Mouse (Mus musculus): ENCODE data around the gene 2210016F16Rik. TPM values are rescaled to one million over a fixed set of nuclear protein-coding genes. Genes with fewer than 3 reads are reported as not detected.

The 2210016F16Rik gene
- polyA plus RNA-seq, 1 experiment from 2014 or later, result 23.7 TPM

DNA sequence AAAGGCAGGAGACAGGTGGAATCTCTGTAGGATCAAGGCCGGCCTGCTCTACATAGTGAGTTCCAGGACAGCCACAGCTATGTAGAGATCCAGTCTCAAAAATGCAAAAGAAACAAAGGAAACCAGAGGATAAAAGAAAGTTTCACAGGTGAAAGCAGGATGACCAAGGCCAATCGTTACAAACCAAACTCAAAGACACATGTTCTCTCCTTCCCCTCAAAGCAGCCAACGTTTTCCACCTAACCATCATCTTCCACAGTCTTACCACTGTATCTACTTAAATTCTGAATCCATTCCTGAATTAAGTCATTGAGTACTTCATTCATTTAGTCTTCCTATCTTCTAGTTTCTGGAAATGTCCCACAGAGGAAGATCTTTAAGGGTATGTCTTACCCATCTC, 3.4 kb upstream of the 2210016F16Rik start:
- H3K4me2 ChIP-seq (ENCODE audit: low read length), result no peak overlapping the region
- no peaks in the 10 kb centered on the region for H3K9me3 ChIP-seq (ENCODE audit: control insufficient read depth, low read length)
- WGBS, result 44% methylated on average over 3 of the region's 3 CpGs
- H3K9ac ChIP-seq (ENCODE audit: low read depth, low read length), result no peak overlapping the region
- no peak overlapping the region for H3K27ac ChIP-seq (ENCODE audit: low read depth, low read length)
- H3K27me3 ChIP-seq (replicated peaks; ENCODE audit: control insufficient read depth, insufficient read depth, low read length), result no peaks in the 10 kb centered on the region
- no peak for ATAC-seq
- H3K4me3 ChIP-seq (ENCODE audit: low read length), result no peak overlapping the region
- H3K4me1 ChIP-seq (ENCODE audit: control insufficient read depth, insufficient read depth, low read depth, low read length), result peaks cover 6% of the 10 kb centered on the region; the same call in 1 of the 2 replicates
- H3K36me3 ChIP-seq (ENCODE audit: control insufficient read depth, insufficient read depth, low read length), result peaks cover 8% of the 10 kb centered on the region

DNA sequence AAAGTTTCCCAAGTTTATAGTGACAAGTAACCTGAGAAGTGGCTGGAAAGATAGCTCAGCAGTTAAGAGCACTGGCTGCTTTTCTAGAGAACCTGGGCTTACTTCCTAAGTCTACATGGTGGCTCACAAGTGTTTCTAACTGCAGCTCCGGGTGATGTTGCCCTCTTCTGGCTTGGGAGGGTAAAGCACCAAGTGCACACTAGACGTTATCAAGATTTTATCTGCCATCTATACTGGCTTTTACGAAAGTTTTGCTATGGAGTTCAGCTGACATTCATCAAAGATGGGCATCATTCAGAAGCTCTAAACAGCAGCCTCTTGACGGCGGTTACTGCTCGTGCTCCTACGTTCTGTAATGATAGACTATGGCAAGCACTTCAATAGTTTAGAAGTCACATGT, 2.9 kb upstream of the 2210016F16Rik start:
- H3K9ac ChIP-seq (ENCODE audit: low read depth, low read length), result no peak overlapping the region
- H3K4me3 ChIP-seq (ENCODE audit: low read length), result no peak overlapping the region
- WGBS, result 17% methylated on average over 7 of the region's 7 CpGs
- H3K27ac ChIP-seq (ENCODE audit: low read depth, low read length), result no peak overlapping the region
- peaks cover 8% of the 10 kb centered on the region for H3K36me3 ChIP-seq (ENCODE audit: control insufficient read depth, insufficient read depth, low read length)
- ATAC-seq, result no peak
- no peaks in the 10 kb centered on the region for H3K27me3 ChIP-seq (replicated peaks; ENCODE audit: control insufficient read depth, insufficient read depth, low read length)
- no peak overlapping the region for H3K4me2 ChIP-seq (ENCODE audit: low read length)
- no peaks in the 10 kb centered on the region for H3K9me3 ChIP-seq (ENCODE audit: control insufficient read depth, low read length)
- peaks cover 6% of the 10 kb centered on the region; the same call in 1 of the 2 replicates for H3K4me1 ChIP-seq (ENCODE audit: control insufficient read depth, insufficient read depth, low read depth, low read length)

DNA sequence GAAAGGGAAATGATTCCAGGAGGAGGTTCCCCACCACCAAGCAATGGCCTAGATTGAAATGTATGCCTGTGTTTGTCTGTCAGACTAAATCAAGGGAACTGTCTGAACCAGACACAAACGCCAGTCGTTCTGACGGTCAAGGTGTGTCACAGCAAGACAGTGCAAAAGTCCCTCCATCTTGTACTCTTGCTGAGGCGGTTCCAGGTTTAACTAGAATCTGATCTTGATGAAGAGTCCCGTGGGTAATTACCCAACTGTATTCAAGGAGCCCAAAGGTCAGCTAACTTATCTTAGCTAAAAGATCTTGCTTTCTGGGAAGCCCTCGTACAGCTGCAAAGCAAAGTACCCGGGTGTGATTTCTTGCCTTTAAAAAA, 509 bp upstream of the 2210016F16Rik start:
- peak overlapping the region; percentile 70 for H3K4me2 ChIP-seq (ENCODE audit: low read length)
- peaks cover 6% of the 10 kb centered on the region; the same call in 1 of the 2 replicates for H3K4me1 ChIP-seq (ENCODE audit: control insufficient read depth, insufficient read depth, low read depth, low read length)
- peak overlapping the region; percentile 73; the same call in 1 of the 2 replicates for H3K4me3 ChIP-seq (ENCODE audit: low read length)
- H3K27me3 ChIP-seq (replicated peaks; ENCODE audit: control insufficient read depth, insufficient read depth, low read length), result no peaks in the 10 kb centered on the region
- H3K9me3 ChIP-seq (ENCODE audit: control insufficient read depth, low read length), result peaks cover 10% of the 10 kb centered on the region
- no peak overlapping the region; the same call in 1 of the 2 replicates for H3K9ac ChIP-seq (ENCODE audit: low read depth, low read length)
- 87% methylated on average over 7 of the region's 7 CpGs for WGBS
- peaks cover 19% of the 10 kb centered on the region for H3K36me3 ChIP-seq (ENCODE audit: control insufficient read depth, insufficient read depth, low read length)
- no peak overlapping the region for H3K27ac ChIP-seq (ENCODE audit: low read depth, low read length)
- ATAC-seq, result no peak

DNA sequence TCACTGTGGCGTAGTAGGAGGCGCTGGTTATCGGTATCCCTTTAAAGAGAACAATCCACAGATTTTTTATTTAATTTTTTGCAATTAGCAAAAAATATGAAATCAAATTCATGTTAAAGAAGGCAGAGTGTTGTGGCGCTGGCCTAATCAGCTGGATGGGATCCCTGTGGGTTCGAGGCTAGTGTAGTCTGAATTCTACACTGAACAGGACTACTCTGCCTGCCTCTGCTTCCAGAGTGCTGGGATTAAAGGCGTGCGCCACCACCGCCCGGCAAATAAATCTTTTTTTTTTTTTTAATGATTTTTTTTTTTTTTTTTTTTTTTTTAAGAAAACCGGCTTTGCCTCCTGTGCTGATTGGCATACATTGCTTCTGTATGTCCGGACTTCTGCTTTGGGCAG, 654 bp downstream of the 2210016F16Rik start:
- H3K27me3 ChIP-seq (replicated peaks; ENCODE audit: control insufficient read depth, insufficient read depth, low read length), result no peaks in the 10 kb centered on the region
- peak overlapping the region; percentile 70 for H3K4me2 ChIP-seq (ENCODE audit: low read length)
- H3K4me1 ChIP-seq (ENCODE audit: control insufficient read depth, insufficient read depth, low read depth, low read length), result peaks cover 6% of the 10 kb centered on the region; the same call in 1 of the 2 replicates
- peak overlapping the region; percentile 73 for H3K4me3 ChIP-seq (ENCODE audit: low read length)
- peaks cover 24% of the 10 kb centered on the region for H3K36me3 ChIP-seq (ENCODE audit: control insufficient read depth, insufficient read depth, low read length)
- H3K9ac ChIP-seq (ENCODE audit: low read depth, low read length), result peak overlapping the region; percentile 70
- ATAC-seq, result peak; percentile 44; the same call in 1 of the 2 replicates
- H3K27ac ChIP-seq (ENCODE audit: low read depth, low read length), result no peak overlapping the region
- H3K9me3 ChIP-seq (ENCODE audit: control insufficient read depth, low read length), result peaks cover 15% of the 10 kb centered on the region
- WGBS, result 45% methylated on average over 11 of the region's 11 CpGs

DNA sequence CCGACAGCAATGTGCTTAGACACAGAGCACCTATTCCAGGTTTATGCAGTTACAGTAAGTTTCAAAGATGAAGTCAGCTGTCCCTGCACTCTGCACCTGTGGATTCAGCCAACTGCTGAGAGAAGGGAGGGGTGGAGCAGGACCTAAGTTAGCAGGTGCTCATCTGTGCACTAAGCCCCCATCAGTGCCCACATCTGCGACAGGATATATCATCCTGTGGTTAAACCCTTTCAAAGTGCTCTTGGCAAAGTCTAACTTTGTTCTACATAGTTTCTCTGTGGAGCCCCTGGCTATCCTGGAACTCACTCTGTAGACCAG, 11.9 kb downstream of the 2210016F16Rik start:
- H3K27ac ChIP-seq (ENCODE audit: low read depth, low read length), result no peak overlapping the region
- no peak for ATAC-seq
- H3K36me3 ChIP-seq (ENCODE audit: control insufficient read depth, insufficient read depth, low read length), result no peaks in the 10 kb centered on the region
- no peaks in the 10 kb centered on the region for H3K4me1 ChIP-seq (ENCODE audit: control insufficient read depth, insufficient read depth, low read depth, low read length)
- WGBS, result 92% methylated on average over 2 of the region's 2 CpGs
- no peak overlapping the region for H3K9ac ChIP-seq (ENCODE audit: low read depth, low read length)
- H3K9me3 ChIP-seq (ENCODE audit: control insufficient read depth, low read length), result peaks cover 4% of the 10 kb centered on the region; the same call in 1 of the 2 replicates
- no peak overlapping the region for H3K4me2 ChIP-seq (ENCODE audit: low read length)
- no peak overlapping the region for H3K4me3 ChIP-seq (ENCODE audit: low read length)
- no peaks in the 10 kb centered on the region for H3K27me3 ChIP-seq (replicated peaks; ENCODE audit: control insufficient read depth, insufficient read depth, low read length)

DNA sequence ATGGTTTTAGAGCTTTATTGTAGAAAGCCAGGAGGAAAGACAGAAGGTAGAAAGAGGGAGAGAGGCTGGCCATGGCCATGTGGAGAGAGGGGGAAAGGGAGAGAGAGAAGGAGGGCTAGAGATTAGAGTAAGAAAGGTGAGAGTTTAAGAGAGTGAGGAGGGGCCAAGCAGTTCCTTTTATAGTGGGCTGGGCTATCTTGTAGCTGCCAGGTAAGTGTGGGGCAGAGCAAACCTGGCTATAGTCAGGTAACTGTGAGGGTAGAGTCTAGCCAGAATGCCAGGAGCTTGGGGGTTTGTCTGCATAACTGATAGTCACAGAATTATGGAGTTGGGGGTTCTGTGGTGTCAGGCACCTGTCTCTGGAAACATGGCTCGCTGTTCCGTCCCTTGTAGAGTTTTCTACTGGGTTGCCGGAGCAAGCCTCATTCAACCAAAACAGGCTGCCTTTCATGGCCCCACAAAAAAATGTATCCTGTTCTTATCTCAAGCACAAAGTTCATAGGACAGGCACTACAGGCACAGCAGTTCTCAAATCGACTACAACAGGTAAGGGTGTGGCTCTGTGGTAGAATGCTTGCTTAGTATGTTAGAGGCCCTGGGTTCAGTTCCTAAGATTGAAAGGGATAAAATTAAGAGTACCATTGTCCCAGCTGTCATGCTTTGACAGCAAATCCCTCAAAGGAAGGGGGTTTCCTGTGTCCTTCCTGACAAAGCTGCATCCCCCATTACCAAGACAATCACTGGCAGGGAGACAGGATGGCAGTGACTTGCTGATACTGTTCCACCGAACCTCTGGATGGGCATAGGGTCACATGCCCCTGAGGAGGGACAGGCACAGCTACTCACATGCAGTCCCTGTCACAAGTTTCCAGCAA, 12.5 kb downstream of the 2210016F16Rik start:
- WGBS, result 85% methylated on average over 5 of the region's 5 CpGs
- Histone ChIP-seq H3K9ac (ENCODE audit: low read depth, low read length) (no peak overlapping the region), H3K4me3 (ENCODE audit: low read length) (no peak overlapping the region), H3K36me3 (ENCODE audit: control insufficient read depth, insufficient read depth, low read length) (no peaks in the 10 kb centered on the region), H3K27me3 (replicated peaks; ENCODE audit: control insufficient read depth, insufficient read depth, low read length) (no peaks in the 10 kb centered on the region), H3K4me2 (ENCODE audit: low read length) (no peak overlapping the region), H3K4me1 (ENCODE audit: control insufficient read depth, insufficient read depth, low read depth, low read length) (no peaks in the 10 kb centered on the region), H3K27ac (ENCODE audit: low read depth, low read length) (no peak overlapping the region), H3K9me3 (ENCODE audit: control insufficient read depth, low read length) (peaks cover 4% of the 10 kb centered on the region; the same call in 1 of the 2 replicates)
- no peak for ATAC-seq

DNA sequence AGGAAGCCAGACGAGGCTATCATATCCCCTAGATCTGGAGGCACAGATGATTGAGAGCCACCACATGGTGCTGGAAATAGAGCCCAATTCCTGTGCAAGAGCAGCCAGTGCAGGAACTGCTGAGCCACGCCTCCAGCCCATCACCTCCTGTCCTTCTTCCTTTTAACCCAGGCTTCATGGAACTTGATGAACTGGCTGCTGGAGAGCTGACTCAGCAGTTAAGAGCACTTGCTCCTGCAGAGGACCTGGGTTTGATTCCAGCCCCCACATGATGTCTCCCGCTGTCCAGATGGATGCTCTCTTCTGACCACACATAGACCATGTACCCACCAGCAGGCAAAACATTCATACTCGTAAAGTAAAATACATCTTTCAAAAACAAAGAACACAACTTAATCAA, 16.2 kb downstream of the 2210016F16Rik start:
- Histone ChIP-seq H3K4me1 (ENCODE audit: control insufficient read depth, insufficient read depth, low read depth, low read length) (no peaks in the 10 kb centered on the region), H3K9me3 (ENCODE audit: control insufficient read depth, low read length) (no peaks in the 10 kb centered on the region), H3K4me3 (ENCODE audit: low read length) (no peak overlapping the region), H3K27ac (ENCODE audit: low read depth, low read length) (no peak overlapping the region), H3K36me3 (ENCODE audit: control insufficient read depth, insufficient read depth, low read length) (no peaks in the 10 kb centered on the region), H3K4me2 (ENCODE audit: low read length) (no peak overlapping the region), H3K9ac (ENCODE audit: low read depth, low read length) (no peak overlapping the region), H3K27me3 (replicated peaks; ENCODE audit: control insufficient read depth, insufficient read depth, low read length) (no peaks in the 10 kb centered on the region)
- no peak for ATAC-seq
- 73% methylated on average over 4 of the region's 4 CpGs for WGBS

DNA sequence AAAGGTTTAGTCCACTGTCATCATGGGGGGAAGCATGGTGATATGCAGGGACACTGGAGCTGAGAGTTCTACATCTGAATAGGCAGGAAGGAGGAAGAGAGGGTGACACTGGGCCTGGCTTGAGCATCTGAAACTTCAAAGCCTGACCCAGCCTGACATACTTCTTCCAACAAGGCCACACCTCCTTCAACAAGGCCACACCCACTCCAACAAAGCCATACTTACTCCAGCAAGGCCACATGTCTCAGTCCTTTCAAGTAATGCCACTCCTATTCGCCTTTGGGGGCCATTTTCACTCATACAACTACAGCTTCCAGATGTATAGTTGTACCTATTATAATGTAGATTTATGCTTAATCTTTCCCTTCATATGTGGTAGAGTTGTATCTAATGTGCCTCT, 17.4 kb downstream of the 2210016F16Rik start:
- no peaks in the 10 kb centered on the region for H3K36me3 ChIP-seq (ENCODE audit: control insufficient read depth, insufficient read depth, low read length)
- no peaks in the 10 kb centered on the region for H3K9me3 ChIP-seq (ENCODE audit: control insufficient read depth, low read length)
- no peak overlapping the region for H3K27ac ChIP-seq (ENCODE audit: low read depth, low read length)
- no peak overlapping the region for H3K4me3 ChIP-seq (ENCODE audit: low read length)
- no peak overlapping the region for H3K9ac ChIP-seq (ENCODE audit: low read depth, low read length)
- WGBS, result 78% methylated on average over 1 of the region's 1 CpGs
- no peaks in the 10 kb centered on the region for H3K4me1 ChIP-seq (ENCODE audit: control insufficient read depth, insufficient read depth, low read depth, low read length)
- ATAC-seq, result no peak
- H3K4me2 ChIP-seq (ENCODE audit: low read length), result no peak overlapping the region
- no peaks in the 10 kb centered on the region for H3K27me3 ChIP-seq (replicated peaks; ENCODE audit: control insufficient read depth, insufficient read depth, low read length)

DNA sequence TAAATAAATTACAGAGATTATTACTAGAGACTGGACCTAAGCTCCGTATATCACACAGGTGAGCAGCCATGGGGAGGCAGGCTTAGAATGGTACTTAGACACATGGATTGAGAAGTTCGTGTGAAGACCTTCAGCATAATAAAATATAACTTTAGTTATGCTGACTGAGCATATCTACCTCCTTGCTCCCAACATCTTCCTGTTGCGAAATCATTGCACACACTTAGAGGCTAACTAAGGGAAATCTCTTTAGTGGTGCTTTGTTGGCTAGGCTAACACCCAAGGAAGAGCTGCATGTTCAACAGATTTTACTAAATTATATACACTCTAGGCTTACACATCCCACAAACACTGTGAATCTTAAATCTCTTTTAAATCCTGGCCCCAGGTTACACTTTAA, 18.7 kb downstream of the 2210016F16Rik start:
- Histone ChIP-seq H3K9me3 (ENCODE audit: control insufficient read depth, low read length) (no peaks in the 10 kb centered on the region), H3K9ac (ENCODE audit: low read depth, low read length) (no peak overlapping the region), H3K4me1 (ENCODE audit: control insufficient read depth, insufficient read depth, low read depth, low read length) (no peaks in the 10 kb centered on the region), H3K4me3 (ENCODE audit: low read length) (no peak overlapping the region), H3K4me2 (ENCODE audit: low read length) (no peak overlapping the region), H3K36me3 (ENCODE audit: control insufficient read depth, insufficient read depth, low read length) (no peaks in the 10 kb centered on the region), H3K27ac (ENCODE audit: low read depth, low read length) (no peak overlapping the region), H3K27me3 (replicated peaks; ENCODE audit: control insufficient read depth, insufficient read depth, low read length) (no peaks in the 10 kb centered on the region)
- ATAC-seq, result no peak
- WGBS, result 88% methylated on average over 3 of the region's 3 CpGs

Data from hindbrain, embryonic 16.5 days (tissue).